10 mouse cellular contexts compared by ENCODE assay signal in genomic region chr11:12205201-12206161, GRCm38 (mm10).
DNase-seq lines count a peak whose midpoint lies in the region; ATAC-seq and TF ChIP-seq lines count a peak whose summit lies in the region.
"Had no signal": no experiment of that assay in that cellular context is flagged by ENCODE, and none has a peak within 500 bp of the region (broad histone marks: within the 10 kb centered on the region; RNA-seq: fewer than 3 reads in every experiment).

No protein-coding gene starts in this region.

- no peak overlapping the region for H3K9ac ChIP-seq in stomach, embryonic 14.5 days (replicated peaks; ENCODE audit: low read depth, low read length)
- H3K9ac ChIP-seq in hindbrain, postnatal 0 days (replicated peaks; ENCODE audit: low read length) = no peak overlapping the region

- no peaks in the 10 kb centered on the region for H3K9me3 ChIP-seq in stomach, embryonic 14.5 days (ENCODE audit: control insufficient read depth, low read depth, low read length)
- H3K9me3 ChIP-seq in hindbrain, postnatal 0 days (ENCODE audit: low read length) = no peaks in the 10 kb centered on the region

- H3K4me2 ChIP-seq in stomach, embryonic 14.5 days (replicated peaks; ENCODE audit: low read depth, low read length) = no peak overlapping the region
- no peak overlapping the region for H3K4me2 ChIP-seq in hindbrain, postnatal 0 days (ENCODE audit: low read depth, low read length)

- no peaks in the 10 kb centered on the region for H3K27me3 ChIP-seq in stomach, embryonic 14.5 days (ENCODE audit: control insufficient read depth, insufficient read depth, low read length)
- no peaks in the 10 kb centered on the region for H3K27me3 ChIP-seq in hindbrain, postnatal 0 days (ENCODE audit: insufficient read depth, low read length)

- WGBS in stomach, embryonic 14.5 days = 30% methylated on average over 6 of the region's 6 CpGs
- WGBS in hindbrain, postnatal 0 days = 69% methylated on average over 6 of the region's 6 CpGs

- no peaks in the 10 kb centered on the region for H3K36me3 ChIP-seq in stomach, embryonic 14.5 days (ENCODE audit: control insufficient read depth, insufficient read depth, low read length)
- no peaks in the 10 kb centered on the region for H3K36me3 ChIP-seq in hindbrain, postnatal 0 days (ENCODE audit: insufficient read depth, low read length)

- peak; percentile 79 for ATAC-seq in stomach, embryonic 14.5 days (ENCODE audit: insufficient number of reproducible peaks, insufficient read depth, low FRiP score, low read depth)
- ATAC-seq in hindbrain, postnatal 0 days = no peak
- ATAC-seq: forebrain, embryonic 14.5 days had no signal

- DNase-seq in adrenal gland, adult 2 months = peak; percentile 6
- DNase-seq in adrenal gland, postnatal 14 days = no peak
- peak; percentile 9 for DNase-seq in lung, postnatal 10 days
- DNase-seq in lung, postnatal 14 days = no peak
- DNase-seq in heart, postnatal 14 days = peak; percentile 6 to 16
- no peak for DNase-seq in layer of hippocampus, postnatal 25 days (ENCODE audit: extremely low spot score in 1 of 2, low spot score in 1 of 2)
- no peak for DNase-seq in hindbrain, postnatal 0 days (ENCODE audit: low spot score)
- DNase-seq: cerebellum, adult 18-20 months had no signal

- H3K27ac ChIP-seq in stomach, embryonic 14.5 days (ENCODE audit: low read length) = 0 out of 2 replicates have a peak overlapping the region, but pooled peaks have one; percentile 4
- H3K27ac ChIP-seq in hindbrain, postnatal 0 days = no peak overlapping the region

- no peak for TF ChIP-seq CTCF in hindbrain, postnatal 0 days (IDR thresholded peaks at IDR 0.05; ENCODE audit: low read depth)

- intact Hi-C loops in heart, postnatal 14 days (cut with DNase I) = no loop called here

- H3K4me1 ChIP-seq in stomach, embryonic 14.5 days (ENCODE audit: control insufficient read depth, insufficient read depth, low read length) = 0 out of 2 replicates have a peak, but pooled peaks cover 4% of the 10 kb centered on the region
- no peaks in the 10 kb centered on the region for H3K4me1 ChIP-seq in hindbrain, postnatal 0 days (ENCODE audit: insufficient read depth, low read length)

- no peak overlapping the region for H3K4me3 ChIP-seq in stomach, embryonic 14.5 days (ENCODE audit: low read depth, low read length)
- no peak overlapping the region for H3K4me3 ChIP-seq in hindbrain, postnatal 0 days (ENCODE audit: low read length)

Comparison
In these comparisons a context has a peak if more than half of its experiments do, and no peak if none do; other contexts are left out.
1. DNase-seq: peak in adrenal gland, adult 2 months (single experiment), lung, postnatal 10 days (single experiment) and heart, postnatal 14 days (2 of 2); none in adrenal gland, postnatal 14 days (single experiment), lung, postnatal 14 days (single experiment), layer of hippocampus, postnatal 25 days (0 of 2) and hindbrain, postnatal 0 days (single experiment).